Mouse (Mus musculus): ENCODE data around the gene Gprasp1. TPM values are rescaled to one million over a fixed set of nuclear protein-coding genes. Genes with fewer than 3 reads are reported as not detected.
"Not testable (repeated sequence)": the region's sequence is repeated elsewhere in the genome, so short reads cannot be mapped to it uniquely, and the experiment has no call there.

Gene Gprasp1
- total and polyA plus RNA-seq, 2 experiments from 2014 or later: 177 to 396 TPM

- WGBS: 91% methylated on average over 2 of the region's 2 CpGs
- no peak for TF ChIP-seq CTCF (IDR thresholded peaks at IDR 0.05; ENCODE audit: low read depth)
- no peak overlapping the region for H3K4me3 ChIP-seq (ENCODE audit: low read depth, low read length)
- no peaks in the 10 kb centered on the region for H3K27me3 ChIP-seq (ENCODE audit: insufficient read depth, low read length)
- H3K36me3 ChIP-seq (ENCODE audit: insufficient read depth): no peaks in the 10 kb centered on the region
- H3K9ac ChIP-seq: no peak overlapping the region
- H3K4me2 ChIP-seq (ENCODE audit: low read depth): no peak overlapping the region
- DNase-seq (no peak), ATAC-seq (no peak)
- no peak overlapping the region for H3K27ac ChIP-seq (ENCODE audit: low read depth, low read length)
- no peaks in the 10 kb centered on the region for H3K4me1 ChIP-seq (ENCODE audit: insufficient read depth)
- no peaks in the 10 kb centered on the region for H3K9me3 ChIP-seq (ENCODE audit: low read length)
These were observed 3.6 kb upstream of the Gprasp1 start for GRCm38 (mm10) chrX:135738730-135739520.

- no peak for DNase-seq
- Histone ChIP-seq H3K36me3 (ENCODE audit: insufficient read depth) (0 out of 2 replicates have a peak, but pooled peaks cover 4% of the 10 kb centered on the region), H3K27me3 (ENCODE audit: insufficient read depth, low read length) (no peaks in the 10 kb centered on the region), H3K4me3 (ENCODE audit: low read depth, low read length) (peak overlapping the region; percentile 57), H3K4me2 (ENCODE audit: low read depth) (peak overlapping the region; percentile 55), H3K27ac (ENCODE audit: low read depth, low read length) (peak overlapping the region; percentile 92), H3K4me1 (ENCODE audit: insufficient read depth) (no peaks in the 10 kb centered on the region), H3K9ac (peak overlapping the region; percentile 73), H3K9me3 (ENCODE audit: low read length) (no peaks in the 10 kb centered on the region)
- WGBS: 20% methylated on average over 7 of the region's 7 CpGs
- peak; percentile 41 for TF ChIP-seq CTCF (IDR thresholded peaks at IDR 0.05; ENCODE audit: low read depth)
- ATAC-seq: peak; percentile 71
These were observed 473 bp downstream of the Gprasp1 start for GRCm38 (mm10) chrX:135743056-135743355.

GRCm38 (mm10) chrX:135745376-135745775 is 2.8 kb downstream of the Gprasp1 start:
- not testable (repeated sequence) for H3K9me3 ChIP-seq (ENCODE audit: low read length); H3K36me3 ChIP-seq (ENCODE audit: insufficient read depth); H3K4me1 ChIP-seq (ENCODE audit: insufficient read depth); H3K4me3 ChIP-seq (ENCODE audit: low read depth, low read length); H3K27ac ChIP-seq (ENCODE audit: low read depth, low read length); H3K9ac ChIP-seq; ATAC-seq; H3K4me2 ChIP-seq (ENCODE audit: low read depth); H3K27me3 ChIP-seq (ENCODE audit: insufficient read depth, low read length); DNase-seq
- 95% methylated on average over 3 of the region's 3 CpGs for WGBS

- H3K27ac ChIP-seq (ENCODE audit: low read depth, low read length): no peak overlapping the region
- peak; percentile 80 for TF ChIP-seq CTCF (IDR thresholded peaks at IDR 0.05; ENCODE audit: low read depth)
- peak; percentile 83 for DNase-seq
- H3K27me3 ChIP-seq (ENCODE audit: insufficient read depth, low read length): no peaks in the 10 kb centered on the region
- H3K4me2 ChIP-seq (ENCODE audit: low read depth): no peak overlapping the region
- peak; percentile 67 for ATAC-seq
- H3K9me3 ChIP-seq (ENCODE audit: low read length): no peaks in the 10 kb centered on the region
- no peaks in the 10 kb centered on the region for H3K4me1 ChIP-seq (ENCODE audit: insufficient read depth)
- H3K9ac ChIP-seq: no peak overlapping the region
- no peak overlapping the region for H3K4me3 ChIP-seq (ENCODE audit: low read depth, low read length)
- H3K36me3 ChIP-seq (ENCODE audit: insufficient read depth): peaks cover 3% of the 10 kb centered on the region; the same call in 1 of the 2 replicates
- WGBS: 7% methylated on average over 2 of the region's 2 CpGs
These were observed 10.3 kb downstream of the Gprasp1 start for GRCm38 (mm10) chrX:135752832-135753231.

DNA sequence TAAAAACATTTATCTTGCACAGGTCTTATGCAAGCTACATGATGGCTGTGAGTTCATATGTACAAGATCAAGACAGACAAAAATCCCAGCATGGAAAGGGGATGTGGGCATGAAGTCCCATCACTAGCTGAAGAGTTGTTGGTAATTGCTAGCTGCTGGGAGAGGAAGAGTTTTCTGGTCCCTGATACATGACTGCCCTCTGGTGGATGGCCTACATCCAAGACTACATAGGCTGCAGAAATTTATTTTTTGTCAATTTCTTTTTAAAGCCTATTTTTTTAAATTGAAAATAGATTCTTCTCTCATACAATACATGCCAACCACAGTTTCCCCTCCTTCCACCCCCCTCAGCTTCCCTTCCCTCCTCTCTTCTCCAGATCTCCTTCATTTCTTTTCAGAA is 19.2 kb downstream of the Gprasp1 start:
- no peaks in the 10 kb centered on the region for H3K36me3 ChIP-seq (ENCODE audit: insufficient read depth)
- H3K9ac ChIP-seq: no peak overlapping the region
- H3K4me3 ChIP-seq (ENCODE audit: low read depth, low read length): no peak overlapping the region
- H3K27ac ChIP-seq (ENCODE audit: low read depth, low read length): no peak overlapping the region
- H3K9me3 ChIP-seq (ENCODE audit: low read length): no peaks in the 10 kb centered on the region
- no peaks in the 10 kb centered on the region for H3K4me1 ChIP-seq (ENCODE audit: insufficient read depth)
- DNase-seq (peak; percentile 49), ATAC-seq (no peak)
- H3K27me3 ChIP-seq (ENCODE audit: insufficient read depth, low read length): no peaks in the 10 kb centered on the region
- TF ChIP-seq CTCF (IDR thresholded peaks at IDR 0.05; ENCODE audit: low read depth): peak; percentile 60
- H3K4me2 ChIP-seq (ENCODE audit: low read depth): no peak overlapping the region

GRCm38 (mm10) chrX:135768043-135768548 is 25.6 kb downstream of the Gprasp1 start:
- ATAC-seq (no peak), DNase-seq (no peak)
- Histone ChIP-seq H3K27ac (ENCODE audit: low read depth, low read length) (no peak overlapping the region), H3K9me3 (ENCODE audit: low read length) (no peaks in the 10 kb centered on the region), H3K27me3 (ENCODE audit: insufficient read depth, low read length) (no peaks in the 10 kb centered on the region), H3K4me3 (ENCODE audit: low read depth, low read length) (no peak overlapping the region), H3K4me2 (ENCODE audit: low read depth) (no peak overlapping the region), H3K9ac (no peak overlapping the region), H3K4me1 (ENCODE audit: insufficient read depth) (no peaks in the 10 kb centered on the region), H3K36me3 (ENCODE audit: insufficient read depth) (no peaks in the 10 kb centered on the region)
- WGBS: 84% methylated on average over 3 of the region's 3 CpGs
- no peak for TF ChIP-seq CTCF (IDR thresholded peaks at IDR 0.05; ENCODE audit: low read depth)

- Histone ChIP-seq H3K4me3 (ENCODE audit: low read depth, low read length) (no peak overlapping the region), H3K9ac (no peak overlapping the region), H3K9me3 (ENCODE audit: low read length) (no peaks in the 10 kb centered on the region), H3K27me3 (ENCODE audit: insufficient read depth, low read length) (no peaks in the 10 kb centered on the region), H3K4me2 (ENCODE audit: low read depth) (no peak overlapping the region), H3K27ac (ENCODE audit: low read depth, low read length) (no peak overlapping the region), H3K4me1 (ENCODE audit: insufficient read depth) (no peaks in the 10 kb centered on the region), H3K36me3 (ENCODE audit: insufficient read depth) (no peaks in the 10 kb centered on the region)
- 74% methylated on average over 2 of the region's 2 CpGs for WGBS
- no peak for TF ChIP-seq CTCF (IDR thresholded peaks at IDR 0.05; ENCODE audit: low read depth)
- no peak for DNase-seq
- ATAC-seq: no peak
These were observed 26.0 kb downstream of the Gprasp1 start for GRCm38 (mm10) chrX:135768565-135768964.
